Mouse (Mus musculus) small intestine, adult 2 months (tissue): ENCODE measurements around the gene Abca1.

Experiments used
- CTCF ChIP-seq: fragments of 200-500 bp; IDR thresholded peaks from 2 replicates; pipeline ENCODE4 v1.5.1; 2012; ENCODE audit warnings: low read depth, mild to moderate bottlenecking, control low read depth, inconsistent platforms, low read length, moderate library complexity, mixed read lengths; ENCODE audit not compliant: insufficient replicate concordance, insufficient read length; ENCODE audit errors: extremely low read depth
- POLR2A ChIP-seq: fragments of 200-500 bp; IDR thresholded peaks from 2 replicates; pipeline ENCODE4 v1.6.1; 2012; ENCODE audit warnings: low read depth, mild to moderate bottlenecking, control low read depth, inconsistent platforms, low read length, moderate library complexity

DNA sequence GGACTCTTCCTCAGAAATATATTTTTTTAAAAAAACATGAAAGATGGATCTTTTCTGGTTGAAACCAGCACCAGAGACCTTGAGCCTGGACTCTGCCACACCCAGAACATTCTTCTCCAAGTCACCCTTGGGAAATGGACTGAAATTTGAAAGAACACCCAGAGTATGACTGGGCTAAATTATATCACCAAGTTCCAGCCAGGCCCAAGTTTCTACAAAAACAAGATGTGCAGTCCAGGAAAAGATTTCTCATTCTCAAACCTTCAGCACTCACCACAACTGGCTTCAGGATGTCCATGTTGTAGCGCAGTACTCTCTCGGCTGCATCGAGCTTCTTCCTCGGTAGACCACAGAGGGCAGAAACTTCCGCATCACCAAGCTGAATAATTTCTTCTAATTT is 53.0 kb downstream of the Abca1 start:
- TF ChIP-seq CTCF (no peak), POLR2A (no peak)
